Mouse (Mus musculus) MN1 (cell line): Measurements from ENCODE around the gene Msln.

Experiments
- DNase-seq: peaks from one replicate; pipeline ENCODE4 v3.0.0-alpha.2; 2016; ENCODE audit warnings: low spot score

The Msln gene

DNA sequence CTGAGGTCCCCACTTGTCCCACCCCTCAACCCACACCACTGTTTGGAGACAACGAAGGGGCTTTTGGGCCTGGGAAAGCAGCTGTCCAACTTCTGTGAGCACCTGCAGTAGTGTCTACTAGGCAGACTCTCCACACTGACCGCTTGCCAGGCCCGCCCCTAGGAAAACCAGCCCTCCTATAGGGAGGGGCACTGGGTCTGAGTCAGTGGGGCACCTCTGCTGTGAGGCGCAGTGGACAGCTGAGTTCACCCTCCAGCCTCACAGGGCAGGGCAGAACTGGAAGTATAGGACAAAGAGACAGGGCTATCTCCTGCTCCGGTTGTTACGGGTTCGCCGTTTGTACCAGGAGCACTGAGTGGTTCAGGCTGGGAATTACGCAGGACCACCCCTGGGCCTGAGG lies at the start of gene Msln:
Gene Msln (minus strand): TSS at position 138 of the 400 bp plus-strand sequence.
- DNase-seq = no peak

DNA sequence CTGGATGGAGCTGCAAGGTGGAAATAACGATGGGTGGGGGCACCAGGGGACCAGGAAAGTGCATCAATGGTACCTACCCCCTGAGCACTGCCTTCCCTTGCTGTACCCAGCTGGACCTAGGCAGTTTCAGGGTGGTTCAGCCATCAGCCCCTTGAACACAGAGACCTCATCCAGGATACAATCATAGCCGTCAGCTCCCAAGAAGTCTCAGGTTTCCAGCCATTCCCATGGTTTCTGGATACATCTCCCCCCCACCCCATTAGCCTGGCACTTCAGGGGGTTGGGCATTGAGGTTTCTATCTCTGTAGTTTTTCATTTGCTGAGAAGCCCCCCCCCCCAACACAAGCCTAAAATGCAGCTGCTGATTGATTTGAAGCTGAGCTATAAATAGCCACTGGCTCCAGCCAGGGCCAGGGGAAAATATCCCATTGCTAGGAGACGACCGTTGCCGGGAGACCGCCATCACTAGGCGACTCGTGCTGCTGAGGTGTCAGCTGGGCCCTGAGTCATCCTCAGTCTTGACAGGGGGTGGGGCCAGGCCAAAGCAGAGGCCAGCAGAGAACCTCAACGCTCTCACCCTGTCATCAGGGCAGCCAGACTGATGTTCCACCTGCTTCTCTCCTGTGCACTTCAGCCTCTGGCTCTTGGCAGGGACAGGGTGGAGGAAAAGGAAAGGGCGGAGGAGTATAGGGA lies 48.8 kb upstream of the Msln start:
- DNase-seq = peak; percentile 96

DNA sequence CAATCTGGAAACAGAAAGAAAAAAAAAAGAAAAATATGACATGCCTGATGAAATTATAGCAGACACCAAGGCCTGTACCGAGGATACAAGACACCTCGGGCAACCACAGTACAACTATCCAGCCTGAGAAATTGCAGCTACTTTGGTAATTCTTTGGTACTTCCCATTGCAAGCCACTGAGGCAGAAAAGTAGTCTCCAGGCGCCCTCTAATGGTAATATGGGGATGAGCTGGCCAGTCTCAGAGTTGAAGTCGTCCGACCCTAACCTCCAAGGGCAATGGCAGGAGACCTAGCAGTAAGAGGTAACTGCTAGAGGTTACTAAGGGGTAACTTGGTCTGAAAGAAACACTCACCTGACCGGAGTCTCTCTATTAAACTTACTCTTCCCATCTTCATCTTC lies 46.9 kb upstream of the Msln start:
- peak; percentile 91 for DNase-seq

GRCm38 (mm10) chr17:25796951-25797369 lies 42.8 kb upstream of the Msln start, which contains the start of gene Metrn:
Metrn (minus strand) TSS chr17:25797136.
- peak; percentile 88 for DNase-seq

DNA sequence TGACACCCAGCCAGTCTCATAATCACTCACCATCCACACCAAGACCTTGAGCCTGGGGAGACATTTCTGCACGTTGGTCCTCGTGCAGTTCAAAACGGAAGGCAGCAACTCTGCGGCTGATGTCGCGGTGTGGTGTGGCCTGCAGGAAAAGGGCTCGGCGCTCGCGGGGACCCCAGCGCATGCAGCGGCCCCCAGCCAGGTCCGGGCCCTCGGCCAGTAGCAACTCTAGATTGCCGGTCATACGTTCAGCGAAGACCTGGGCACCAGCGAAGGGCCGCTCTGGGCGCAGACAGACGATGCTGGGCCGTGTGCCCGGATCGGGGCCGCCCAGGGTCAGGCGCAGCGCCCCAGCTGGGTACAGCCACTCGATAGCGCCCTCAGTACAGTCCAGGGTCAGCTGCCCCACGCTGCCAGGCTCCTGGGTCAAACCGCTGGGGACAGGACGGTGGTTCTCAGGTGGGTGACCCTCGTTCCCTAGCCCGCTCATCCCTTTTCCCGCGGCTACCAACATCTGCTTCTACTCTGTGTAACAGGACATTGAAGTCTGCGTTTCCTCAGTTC lies 42.1 kb upstream of the Msln start:
- peak; percentile 51 for DNase-seq

- peak; percentile 94 for DNase-seq
Measured at GRCm38 (mm10) chr17:25795609-25796092, 41.5 kb upstream of the Msln start, which contains the start of gene AC134908.4. AC134908.4 (minus strand) TSS chr17:25795659.

- no peak for DNase-seq
Measured at GRCm38 (mm10) chr17:25794998-25795397, 40.8 kb upstream of the Msln start.

DNA sequence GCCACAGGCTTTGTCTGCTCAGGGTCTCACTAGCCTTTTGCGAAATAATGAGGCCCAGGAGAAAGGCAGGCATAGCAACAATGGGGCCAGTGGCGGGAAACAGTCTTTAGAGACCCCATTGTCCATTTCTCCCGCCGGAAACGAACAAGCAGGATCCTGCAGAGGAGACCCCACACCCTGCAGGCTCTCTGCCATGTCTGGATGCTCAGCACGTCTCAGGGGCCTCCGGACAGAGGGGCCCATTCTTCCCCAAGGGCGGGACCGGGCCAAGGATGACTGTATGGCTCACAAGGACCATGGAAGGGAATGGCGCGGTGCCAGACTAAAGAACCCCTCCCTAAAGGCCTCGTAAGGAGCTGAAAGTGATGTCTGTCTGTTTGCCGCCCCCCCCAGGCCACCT lies 40.0 kb upstream of the Msln start:
- no peak for DNase-seq

GRCm38 (mm10) chr17:25792615-25793014 lies 38.4 kb upstream of the Msln start, which contains the start of gene Fam173a:
Fam173a (minus strand) TSS chr17:25792901.
- DNase-seq = peak; percentile 85

DNA sequence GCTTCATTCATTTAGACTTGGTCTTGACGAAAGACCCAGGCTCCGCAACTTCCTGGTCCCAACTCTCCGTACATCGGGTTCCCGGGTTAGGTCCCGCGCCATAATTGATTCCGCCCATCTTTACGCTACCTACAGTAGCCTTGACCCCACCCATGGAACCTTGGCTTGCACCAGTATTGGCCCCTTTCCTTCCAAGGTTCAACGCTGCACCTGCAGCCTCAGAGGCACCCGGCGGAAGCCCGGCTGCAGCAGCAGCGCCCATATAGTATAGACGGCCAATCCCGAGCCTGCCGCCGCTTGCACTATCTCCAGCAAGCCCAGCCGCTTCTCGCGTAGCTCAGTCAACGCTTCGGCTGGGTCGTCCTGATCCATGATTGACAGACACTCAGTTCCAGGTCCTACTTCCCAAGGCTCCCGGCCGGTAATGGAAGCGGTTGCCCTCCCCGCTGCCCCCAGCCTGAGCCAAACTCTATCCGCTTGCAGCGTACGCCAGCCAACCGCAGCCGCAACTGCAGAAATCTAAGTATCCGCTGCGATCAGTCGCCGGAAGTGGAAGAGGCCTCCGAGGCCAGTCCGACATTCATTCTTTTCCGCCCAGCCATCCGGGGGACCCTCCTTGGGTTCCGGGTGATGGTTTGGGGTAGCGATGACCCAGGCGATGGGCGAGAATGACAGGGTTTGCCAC lies 37.8 kb upstream of the Msln start:
- peak; percentile 91 for DNase-seq

- peak; percentile 76 for DNase-seq
Measured at GRCm38 (mm10) chr17:25791320-25791842, 37.2 kb upstream of the Msln start.

DNA sequence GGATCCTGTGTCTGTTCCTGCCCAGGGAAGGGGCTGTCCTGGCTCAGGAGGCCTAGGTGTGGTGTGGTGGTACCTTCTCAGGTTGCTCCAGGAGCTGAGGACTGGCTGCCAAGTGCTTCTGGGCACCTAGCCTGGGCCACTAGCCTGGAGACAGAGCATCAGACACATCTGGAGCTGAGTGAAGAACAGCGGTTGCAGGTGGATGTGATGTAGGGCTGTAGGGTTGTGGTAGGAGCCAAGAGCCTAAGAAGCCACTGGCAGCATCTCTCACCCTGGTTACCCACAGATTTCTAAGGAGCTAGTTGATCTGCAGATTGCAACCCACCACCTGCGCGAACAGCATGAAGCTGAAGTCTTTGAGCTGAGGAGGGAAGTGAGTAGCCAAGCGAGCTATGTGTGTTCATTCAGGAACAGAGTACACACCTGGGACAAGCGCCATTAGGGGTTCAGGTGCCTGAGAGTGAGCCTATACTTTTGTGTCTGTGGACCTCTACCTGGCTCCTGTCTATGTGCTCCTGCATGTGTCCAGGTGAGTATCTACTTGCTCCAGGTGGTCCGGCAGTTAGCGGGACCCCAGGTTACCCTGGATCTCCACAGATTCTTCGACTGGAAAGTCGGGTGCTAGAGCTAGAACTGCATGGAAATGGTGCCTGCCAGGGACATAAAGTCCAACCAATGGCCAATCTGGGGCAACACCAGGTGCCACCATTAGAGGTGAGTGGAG lies 32.8 kb upstream of the Msln start:
- DNase-seq = no peak

DNA sequence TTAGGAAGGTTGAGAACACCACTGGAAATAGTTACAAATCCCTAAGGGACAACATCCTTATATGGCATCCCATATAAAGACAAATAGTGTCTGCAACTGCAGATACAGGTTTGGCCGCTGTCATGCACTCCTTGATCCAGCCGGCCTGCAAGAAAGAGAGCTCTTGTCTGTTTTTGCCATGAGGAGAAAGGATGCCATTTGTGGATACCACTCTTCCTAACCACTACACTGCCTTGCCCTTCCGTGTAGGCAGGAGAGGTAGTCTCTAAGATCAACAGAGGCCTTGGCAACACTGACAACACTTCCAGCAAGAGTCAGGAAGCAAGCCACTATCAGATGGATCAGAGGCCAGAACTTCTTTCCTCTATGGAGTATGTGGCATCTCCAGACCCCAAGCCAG lies 32.1 kb upstream of the Msln start, which contains the start of gene Ccdc78:
Gene Ccdc78 (plus strand): TSS at position 301 of the 400 bp plus-strand sequence.
- DNase-seq = no peak

DNA sequence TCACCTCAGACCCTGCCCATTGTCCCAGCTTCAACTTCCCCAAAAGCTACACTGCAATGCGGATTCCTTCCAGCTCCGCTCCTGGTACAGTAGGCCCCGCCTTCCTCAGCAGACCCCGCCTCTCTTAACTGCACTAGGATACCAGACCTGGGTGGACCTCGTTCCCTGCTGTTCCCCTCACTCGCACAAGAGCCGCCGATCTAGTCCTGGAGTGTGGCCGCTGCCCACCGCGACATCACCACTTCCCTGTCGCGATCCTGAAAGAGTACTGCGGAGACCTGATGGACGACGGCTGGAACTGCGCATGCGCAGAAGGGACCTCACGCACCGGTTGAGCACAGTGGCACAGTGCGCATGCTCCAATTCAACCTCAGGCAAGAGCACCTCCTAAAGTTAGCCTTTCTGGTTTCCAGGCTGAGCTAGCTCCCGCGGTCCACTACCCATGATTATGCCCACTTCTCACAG lies 31.1 kb upstream of the Msln start, which contains the start of gene Haghl:
Gene Haghl (minus strand): TSS at position 393 of the 465 bp plus-strand sequence.
- peak; percentile 97 for DNase-seq

GRCm38 (mm10) chr17:25783861-25784574 lies 29.8 kb upstream of the Msln start:
- no peak for DNase-seq

DNA sequence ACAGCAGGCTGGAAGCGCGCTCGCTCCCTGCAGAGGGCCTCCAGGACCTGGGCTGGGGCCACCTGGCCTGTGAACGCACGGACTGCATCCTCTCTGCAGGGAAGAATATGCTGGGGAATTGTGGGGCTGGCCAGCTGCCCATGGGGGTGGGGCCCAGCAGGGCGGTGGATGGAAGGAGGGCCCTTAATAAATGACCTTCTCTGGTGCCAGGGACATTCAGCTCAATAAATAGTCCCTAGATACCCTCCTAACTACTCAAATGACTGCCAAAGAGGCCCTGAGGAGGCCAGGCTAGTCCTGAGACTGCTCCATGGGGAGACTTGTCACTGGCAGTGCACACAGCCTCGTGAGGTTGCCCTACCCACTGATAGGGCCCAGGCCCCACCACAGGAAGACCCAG lies 28.9 kb upstream of the Msln start:
- peak; percentile 89 for DNase-seq

DNA sequence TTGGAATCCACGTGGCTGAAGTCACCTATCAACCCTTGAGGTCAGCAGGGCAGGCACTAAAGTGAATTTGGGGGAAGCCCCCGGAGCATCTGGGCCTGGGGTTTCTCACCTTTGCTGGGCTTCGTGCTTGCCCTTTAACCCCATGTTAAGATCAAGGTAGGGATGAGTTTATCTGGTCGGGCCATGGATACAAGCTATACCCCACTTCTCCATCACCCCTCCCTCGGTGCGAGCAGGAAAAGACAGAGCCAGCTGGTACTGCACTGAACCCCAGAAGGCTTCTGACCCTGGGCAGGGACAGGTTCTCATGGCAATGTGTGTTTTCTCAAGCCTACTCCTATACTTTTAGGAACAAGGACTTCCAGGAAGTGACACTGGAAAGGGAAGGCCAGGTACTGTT lies 27.2 kb upstream of the Msln start:
- DNase-seq = no peak

DNA sequence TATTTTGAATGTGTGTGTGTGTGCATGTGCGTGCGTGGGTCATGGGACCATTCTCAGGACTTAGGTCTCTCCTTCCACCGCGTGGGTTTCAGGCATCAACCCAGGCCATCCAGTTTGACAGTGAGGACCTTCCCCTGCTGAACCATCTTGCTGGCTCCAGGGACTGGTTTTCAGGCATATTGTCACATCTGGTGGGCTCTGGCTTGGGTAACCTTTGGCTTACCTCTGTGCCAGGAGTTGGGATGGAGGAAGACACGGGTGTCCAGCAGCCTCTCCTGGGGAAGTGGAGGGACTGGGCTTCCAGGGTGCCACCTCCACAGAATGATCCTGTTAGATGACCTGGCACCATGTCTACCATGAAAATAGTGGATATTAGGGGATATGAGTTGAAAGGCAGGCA lies 23.8 kb upstream of the Msln start:
- DNase-seq = no peak

- no peak for DNase-seq
Measured at GRCm38 (mm10) chr17:25775318-25776062, 21.3 kb upstream of the Msln start.

- DNase-seq = peak; percentile 99
Measured at GRCm38 (mm10) chr17:25773549-25774120, 19.5 kb upstream of the Msln start, which contains the start of gene Narfl. Narfl (plus strand) TSS chr17:25773776.
